Mouse (Mus musculus): Measurements from ENCODE around the gene Ifna2. TPM values are rescaled to one million over a fixed set of nuclear protein-coding genes. Genes with fewer than 3 reads are reported as not detected.
A peak's percentile ranks its signal among the peaks of the same experiment; 100 is the strongest.

The Ifna2 gene
- polyA plus RNA-seq, 1 experiment from 2014 or later, result not detected

GRCm38 (mm10) chr4:88640704-88641076 is 43.0 kb downstream of the Ifna2 start:
- Histone ChIP-seq H3K27me3 (ENCODE audit: insufficient read depth, poor library complexity, severe bottlenecking) (no peaks in the 10 kb centered on the region), H3K27ac (no peak overlapping the region), H3K4me1 (no peaks in the 10 kb centered on the region), H3K9me3 (no peaks in the 10 kb centered on the region), H3K36me3 (no peaks in the 10 kb centered on the region), H3K4me3 (peak overlapping the region; percentile 53)
- no peak for DNase-seq (ENCODE audit: low spot score)
- WGBS, result 70% methylated on average over 8 of the region's 8 CpGs

DNA sequence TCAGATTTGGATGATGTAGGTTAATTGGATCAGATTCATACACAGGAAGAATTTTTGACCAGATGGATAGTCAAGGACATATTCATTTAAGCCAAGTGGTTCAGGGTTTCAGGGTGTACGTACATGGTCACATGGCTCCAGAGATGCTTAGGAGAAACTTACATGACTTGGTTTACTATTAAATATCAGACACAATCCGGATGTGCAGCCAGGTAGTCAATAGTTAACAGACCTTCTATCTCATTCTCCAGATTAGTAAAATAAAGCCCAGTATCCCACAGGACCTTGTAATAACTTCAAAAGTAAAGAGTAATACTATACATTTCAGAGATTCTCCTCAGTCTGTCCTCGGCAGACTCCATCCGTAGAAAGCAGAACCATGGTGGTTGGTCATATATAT is 49.4 kb downstream of the Ifna2 start, which contains the start of gene C87499:
TSS of gene C87499 (minus strand) at position 101 of the 400 bp plus-strand sequence.
- WGBS, result 85% methylated on average over 4 of the region's 4 CpGs
- H3K27ac ChIP-seq, result no peak within 1 kb of the TSS
- H3K4me1 ChIP-seq, result no peaks in the 10 kb centered on the region
- H3K27me3 ChIP-seq (ENCODE audit: insufficient read depth, poor library complexity, severe bottlenecking), result no peaks in the 10 kb centered on the region
- no peak for DNase-seq (ENCODE audit: low spot score)
- H3K36me3 ChIP-seq, result no peaks in the 10 kb centered on the region
- H3K9me3 ChIP-seq, result no peaks in the 10 kb centered on the region
- H3K4me3 ChIP-seq, result no peak within 1 kb of the TSS

Other genes starting within 250 kb of the Ifna2 start
- gene Hacd4, start 245.0 kb downstream of the Ifna2 start, polyA plus RNA-seq (2016; fragmentation: Nextera tagmentation; extraction: Ambion mirVana), result 5.5 and 8.2 TPM in 2 replicates
- not detected in 2 replicates for gene Ifnb1, start 161.1 kb downstream of the Ifna2 start, polyA plus RNA-seq (2016; fragmentation: Nextera tagmentation; extraction: Ambion mirVana)
- gene Ifna15, start 125.7 kb downstream of the Ifna2 start, polyA plus RNA-seq (2016; fragmentation: Nextera tagmentation; extraction: Ambion mirVana), result not detected in 2 replicates
- gene Ifna14, start 112.1 kb downstream of the Ifna2 start, polyA plus RNA-seq (2016; fragmentation: Nextera tagmentation; extraction: Ambion mirVana), result not detected in 2 replicates
- not detected in 2 replicates for gene Ifna9, start 91.5 kb downstream of the Ifna2 start, polyA plus RNA-seq (2016; fragmentation: Nextera tagmentation; extraction: Ambion mirVana)
- gene Ifna12, start 80.5 kb downstream of the Ifna2 start, polyA plus RNA-seq (2016; fragmentation: Nextera tagmentation; extraction: Ambion mirVana), result not detected in 2 replicates
- not detected in 2 replicates for gene C87499, start 49.5 kb downstream of the Ifna2 start, polyA plus RNA-seq (2016; fragmentation: Nextera tagmentation; extraction: Ambion mirVana)
- not detected in 2 replicates for gene Ifna13, start 39.5 kb downstream of the Ifna2 start, polyA plus RNA-seq (2016; fragmentation: Nextera tagmentation; extraction: Ambion mirVana)
- gene Ifna16, start 7.0 kb downstream of the Ifna2 start, polyA plus RNA-seq (2016; fragmentation: Nextera tagmentation; extraction: Ambion mirVana), result not detected in 2 replicates
- gene Ifnab, start 7.4 kb upstream of the Ifna2 start, polyA plus RNA-seq (2016; fragmentation: Nextera tagmentation; extraction: Ambion mirVana), result not detected in 2 replicates
- 1.1 and 1.2 TPM in 2 replicates for gene Gm26566, start 37.9 kb upstream of the Ifna2 start, polyA plus RNA-seq (2016; fragmentation: Nextera tagmentation; extraction: Ambion mirVana)
- gene Klhl9, start 38.6 kb upstream of the Ifna2 start, polyA plus RNA-seq (2016; fragmentation: Nextera tagmentation; extraction: Ambion mirVana), result 83.9 and 88.7 TPM in 2 replicates
- gene Gm13271, start 71.0 kb upstream of the Ifna2 start, polyA plus RNA-seq (2016; fragmentation: Nextera tagmentation; extraction: Ambion mirVana), result 0.30 TPM in 1 of 2 replicates, not detected in the other
- 0.28 and 0.36 TPM in 2 replicates for gene Gm13283, start 76.2 kb upstream of the Ifna2 start, polyA plus RNA-seq (2016; fragmentation: Nextera tagmentation; extraction: Ambion mirVana)
- not detected in 2 replicates for gene Gm13290, start 89.9 kb upstream of the Ifna2 start, polyA plus RNA-seq (2016; fragmentation: Nextera tagmentation; extraction: Ambion mirVana)
- gene Gm13289, start 93.0 kb upstream of the Ifna2 start, polyA plus RNA-seq (2016; fragmentation: Nextera tagmentation; extraction: Ambion mirVana), result not detected in 2 replicates
- gene Gm13272, start 95.9 kb upstream of the Ifna2 start, polyA plus RNA-seq (2016; fragmentation: Nextera tagmentation; extraction: Ambion mirVana), result not detected in 2 replicates
- gene Ifnz, start 98.2 kb upstream of the Ifna2 start, polyA plus RNA-seq (2016; fragmentation: Nextera tagmentation; extraction: Ambion mirVana), result 0.21 TPM in 1 of 2 replicates, not detected in the other
- not detected in 2 replicates for gene Gm13276, start 101.8 kb upstream of the Ifna2 start, polyA plus RNA-seq (2016; fragmentation: Nextera tagmentation; extraction: Ambion mirVana)
- gene Gm13277, start 104.7 kb upstream of the Ifna2 start, polyA plus RNA-seq (2016; fragmentation: Nextera tagmentation; extraction: Ambion mirVana), result not detected in 2 replicates
- not detected in 2 replicates for gene Gm13278, start 107.6 kb upstream of the Ifna2 start, polyA plus RNA-seq (2016; fragmentation: Nextera tagmentation; extraction: Ambion mirVana)
- gene Gm13275, start 110.6 kb upstream of the Ifna2 start, polyA plus RNA-seq (2016; fragmentation: Nextera tagmentation; extraction: Ambion mirVana), result not detected in 2 replicates
- not detected in 2 replicates for gene Gm13279, start 113.5 kb upstream of the Ifna2 start, polyA plus RNA-seq (2016; fragmentation: Nextera tagmentation; extraction: Ambion mirVana)
- 0.34 and 0.79 TPM in 2 replicates for gene Gm13285, start 115.8 kb upstream of the Ifna2 start, polyA plus RNA-seq (2016; fragmentation: Nextera tagmentation; extraction: Ambion mirVana)
- gene Gm13287, start 119.3 kb upstream of the Ifna2 start, polyA plus RNA-seq (2016; fragmentation: Nextera tagmentation; extraction: Ambion mirVana), result not detected in 2 replicates
- gene Gm13288, start 121.6 kb upstream of the Ifna2 start, polyA plus RNA-seq (2016; fragmentation: Nextera tagmentation; extraction: Ambion mirVana), result not detected in 2 replicates
- not detected in 2 replicates for gene Ifna7, start 132.3 kb upstream of the Ifna2 start, polyA plus RNA-seq (2016; fragmentation: Nextera tagmentation; extraction: Ambion mirVana)
- gene Ifna11, start 136.0 kb upstream of the Ifna2 start, polyA plus RNA-seq (2016; fragmentation: Nextera tagmentation; extraction: Ambion mirVana), result not detected in 2 replicates
- not detected in 2 replicates for gene Ifna6, start 143.5 kb upstream of the Ifna2 start, polyA plus RNA-seq (2016; fragmentation: Nextera tagmentation; extraction: Ambion mirVana)
- not detected in 2 replicates for gene Ifna5, start 151.6 kb upstream of the Ifna2 start, polyA plus RNA-seq (2016; fragmentation: Nextera tagmentation; extraction: Ambion mirVana)
- gene Ifna4, start 157.9 kb upstream of the Ifna2 start, polyA plus RNA-seq (2016; fragmentation: Nextera tagmentation; extraction: Ambion mirVana), result not detected in 2 replicates
- gene Ifna1, start 166.2 kb upstream of the Ifna2 start, polyA plus RNA-seq (2016; fragmentation: Nextera tagmentation; extraction: Ambion mirVana), result not detected in 2 replicates
- not detected in 2 replicates for gene Ifne, start 196.3 kb upstream of the Ifna2 start, polyA plus RNA-seq (2016; fragmentation: Nextera tagmentation; extraction: Ambion mirVana)